Mouse (Mus musculus): ENCODE measurements at regions not wholly inside any gene's neighbourhood (a gene's known extent, or its start where the extent isn't known, plus 50 kb on each side); places are given as distances from the start of the nearest gene placed in this dataset.

DNA sequence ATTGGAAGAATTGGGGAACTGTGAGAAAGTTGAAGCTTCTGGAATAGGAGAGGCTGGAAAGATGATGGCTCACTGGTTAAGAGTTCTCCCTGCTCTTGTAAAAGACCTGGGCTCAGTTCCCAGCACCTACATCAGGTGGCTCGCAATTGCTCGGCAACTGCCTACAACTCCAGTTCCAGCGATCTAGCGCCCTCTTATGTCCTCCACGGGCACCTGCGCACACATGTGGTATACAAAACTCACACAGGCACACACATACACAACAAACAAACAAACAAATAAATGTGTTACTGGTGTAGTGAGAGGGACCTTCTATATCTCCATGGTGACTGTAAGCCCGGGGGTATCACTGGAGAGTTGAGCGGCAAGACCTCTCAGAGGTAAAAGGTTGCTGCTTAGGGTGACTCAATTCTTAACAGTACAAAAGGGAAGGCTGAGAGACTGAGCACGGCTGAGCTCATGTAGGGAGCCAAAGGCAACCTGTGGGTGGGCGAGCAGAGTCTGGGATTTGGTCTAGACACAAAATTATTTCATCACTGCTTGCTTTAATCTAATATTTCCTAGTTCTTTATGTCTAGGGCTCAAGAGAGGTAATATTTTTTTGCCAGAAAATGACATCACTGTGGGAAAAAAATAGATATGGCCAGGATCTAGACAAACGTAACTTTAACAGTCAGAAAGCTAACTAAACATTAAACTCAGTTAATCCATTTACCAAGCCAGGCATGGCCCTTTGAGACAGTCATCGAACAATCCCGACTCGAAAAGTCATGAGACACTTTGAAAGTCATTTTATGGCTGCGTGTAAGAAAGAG is 104.2 kb upstream of the Syt6 start:
- Histone ChIP-seq H3K9me3 (ENCODE audit: control insufficient read depth, low read length) (no peaks in the 10 kb centered on the region), H3K4me3 (ENCODE audit: low read depth, low read length) (no peak overlapping the region), H3K9ac (ENCODE audit: low read depth, low read length) (no peak overlapping the region), H3K4me2 (ENCODE audit: low read depth, low read length) (no peak overlapping the region), H3K4me1 (ENCODE audit: control insufficient read depth, insufficient read depth, low read length) (0 out of 2 replicates have a peak, but pooled peaks cover 8% of the 10 kb centered on the region), H3K27me3 (replicated peaks; ENCODE audit: control insufficient read depth, insufficient read depth, low read length) (no peaks in the 10 kb centered on the region), H3K27ac (replicated peaks; ENCODE audit: low read depth, low read length) (no peak overlapping the region), H3K36me3 (ENCODE audit: control insufficient read depth, insufficient read depth, low read length) (no peaks in the 10 kb centered on the region)
- no peak for ATAC-seq (ENCODE audit: low read depth)
- DNase-seq (ENCODE audit: low spot score) = no peak
- WGBS = 81% methylated on average over 15 of the region's 15 CpGs

GRCm38 (mm10) chr3:103472598-103472997 is 102.4 kb upstream of the Syt6 start:
- WGBS = 75% methylated on average over 10 of the region's 10 CpGs
- DNase-seq (ENCODE audit: low spot score) = no peak
- no peaks in the 10 kb centered on the region for H3K36me3 ChIP-seq (ENCODE audit: control insufficient read depth, insufficient read depth, low read length)

DNA sequence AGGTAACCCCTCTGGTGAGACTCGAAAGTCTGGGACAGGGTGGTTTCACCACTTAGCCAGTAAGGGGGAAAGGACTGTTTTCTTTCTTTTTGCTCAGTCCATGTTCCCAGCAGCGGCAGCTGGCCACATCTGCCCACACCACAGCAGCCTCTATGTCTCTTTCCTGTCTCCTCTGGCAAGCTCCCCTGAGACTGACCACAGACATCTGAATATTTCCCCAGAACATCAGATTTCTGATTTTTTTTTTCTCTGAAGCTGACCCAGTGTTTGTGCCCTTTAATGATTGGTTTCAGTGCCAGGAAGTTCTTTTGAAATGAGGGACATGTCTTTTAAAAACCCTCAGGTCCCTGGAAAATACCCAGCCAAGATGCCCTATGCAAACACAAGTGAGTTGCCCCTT is 101.7 kb upstream of the Syt6 start:
- H3K27me3 ChIP-seq (replicated peaks; ENCODE audit: control insufficient read depth, insufficient read depth, low read length) = no peaks in the 10 kb centered on the region
- ATAC-seq (ENCODE audit: low read depth) (no peak; the same call in 1 of the 2 replicates), DNase-seq (ENCODE audit: low spot score) (peak; percentile 30)
- H3K9ac ChIP-seq (ENCODE audit: low read depth, low read length) = no peak overlapping the region
- WGBS = 31% methylated on average over 2 of the region's 2 CpGs
- 0 out of 2 replicates have a peak, but pooled peaks cover 8% of the 10 kb centered on the region for H3K4me1 ChIP-seq (ENCODE audit: control insufficient read depth, insufficient read depth, low read length)
- H3K4me3 ChIP-seq (ENCODE audit: low read depth, low read length) = no peak overlapping the region
- no peak overlapping the region for H3K27ac ChIP-seq (replicated peaks; ENCODE audit: low read depth, low read length)
- no peak overlapping the region for H3K4me2 ChIP-seq (ENCODE audit: low read depth, low read length)
- no peaks in the 10 kb centered on the region for H3K36me3 ChIP-seq (ENCODE audit: control insufficient read depth, insufficient read depth, low read length)
- no peaks in the 10 kb centered on the region for H3K9me3 ChIP-seq (ENCODE audit: control insufficient read depth, low read length)

More at GRCm38 (mm10) chr3:103472598-103472997, 102.4 kb upstream of the Syt6 start:
- H3K4me3 ChIP-seq (ENCODE audit: low read depth, low read length) = no peak overlapping the region
- ATAC-seq (ENCODE audit: low read depth) = no peak
- no peaks in the 10 kb centered on the region for H3K27me3 ChIP-seq (replicated peaks; ENCODE audit: control insufficient read depth, insufficient read depth, low read length)
- H3K27ac ChIP-seq (replicated peaks; ENCODE audit: low read depth, low read length) = no peak overlapping the region
- H3K9ac ChIP-seq (ENCODE audit: low read depth, low read length) = no peak overlapping the region
- no peaks in the 10 kb centered on the region for H3K9me3 ChIP-seq (ENCODE audit: control insufficient read depth, low read length)
- H3K4me2 ChIP-seq (ENCODE audit: low read depth, low read length) = no peak overlapping the region
- 0 out of 2 replicates have a peak, but pooled peaks cover 8% of the 10 kb centered on the region for H3K4me1 ChIP-seq (ENCODE audit: control insufficient read depth, insufficient read depth, low read length)

GRCm38 (mm10) chr3:103479845-103480543 is 95.0 kb upstream of the Syt6 start:
- H3K27me3 ChIP-seq (replicated peaks; ENCODE audit: control insufficient read depth, insufficient read depth, low read length) = no peaks in the 10 kb centered on the region
- H3K27ac ChIP-seq (replicated peaks; ENCODE audit: low read depth, low read length) = no peak overlapping the region
- H3K9ac ChIP-seq (ENCODE audit: low read depth, low read length) = no peak overlapping the region
- H3K36me3 ChIP-seq (ENCODE audit: control insufficient read depth, insufficient read depth, low read length) = no peaks in the 10 kb centered on the region
- 0 out of 2 replicates have a peak, but pooled peaks cover 2% of the 10 kb centered on the region for H3K4me1 ChIP-seq (ENCODE audit: control insufficient read depth, insufficient read depth, low read length)
- H3K4me2 ChIP-seq (ENCODE audit: low read depth, low read length) = no peak overlapping the region
- DNase-seq (ENCODE audit: low spot score) (no peak), ATAC-seq (ENCODE audit: low read depth) (no peak)
- no peak overlapping the region for H3K4me3 ChIP-seq (ENCODE audit: low read depth, low read length)
- no peaks in the 10 kb centered on the region for H3K9me3 ChIP-seq (ENCODE audit: control insufficient read depth, low read length)
- 69% methylated on average over 2 of the region's 2 CpGs for WGBS

DNA sequence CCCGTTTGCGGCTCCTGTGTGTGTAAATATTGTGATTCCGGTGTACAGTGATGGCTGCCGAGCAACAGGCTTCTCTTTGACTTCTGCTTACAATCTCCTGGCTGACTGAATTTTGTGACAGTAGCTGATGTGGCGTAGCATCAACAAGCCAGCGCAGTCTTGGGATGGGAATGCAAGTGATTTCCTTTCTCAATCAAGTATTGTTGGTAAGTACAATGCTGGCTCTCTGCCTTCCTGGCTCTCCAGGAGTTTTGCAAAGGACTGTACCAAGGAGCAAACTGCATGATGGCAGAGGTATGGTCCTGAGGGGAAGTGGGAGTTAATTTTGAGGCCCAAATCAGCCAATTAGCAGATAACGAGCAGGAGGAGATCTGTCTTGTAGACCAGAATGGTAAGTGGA is 94.4 kb upstream of the Syt6 start:
- Histone ChIP-seq H3K9me3 (ENCODE audit: control insufficient read depth, low read length) (no peaks in the 10 kb centered on the region), H3K36me3 (ENCODE audit: control insufficient read depth, insufficient read depth, low read length) (no peaks in the 10 kb centered on the region), H3K4me1 (ENCODE audit: control insufficient read depth, insufficient read depth, low read length) (0 out of 2 replicates have a peak, but pooled peaks cover 2% of the 10 kb centered on the region), H3K4me3 (ENCODE audit: low read depth, low read length) (no peak overlapping the region), H3K4me2 (ENCODE audit: low read depth, low read length) (no peak overlapping the region), H3K27me3 (replicated peaks; ENCODE audit: control insufficient read depth, insufficient read depth, low read length) (no peaks in the 10 kb centered on the region), H3K27ac (replicated peaks; ENCODE audit: low read depth, low read length) (no peak overlapping the region), H3K9ac (ENCODE audit: low read depth, low read length) (no peak overlapping the region)
- DNase-seq (ENCODE audit: low spot score) (no peak), ATAC-seq (ENCODE audit: low read depth) (no peak)
- 71% methylated on average over 7 of the region's 7 CpGs for WGBS

DNA sequence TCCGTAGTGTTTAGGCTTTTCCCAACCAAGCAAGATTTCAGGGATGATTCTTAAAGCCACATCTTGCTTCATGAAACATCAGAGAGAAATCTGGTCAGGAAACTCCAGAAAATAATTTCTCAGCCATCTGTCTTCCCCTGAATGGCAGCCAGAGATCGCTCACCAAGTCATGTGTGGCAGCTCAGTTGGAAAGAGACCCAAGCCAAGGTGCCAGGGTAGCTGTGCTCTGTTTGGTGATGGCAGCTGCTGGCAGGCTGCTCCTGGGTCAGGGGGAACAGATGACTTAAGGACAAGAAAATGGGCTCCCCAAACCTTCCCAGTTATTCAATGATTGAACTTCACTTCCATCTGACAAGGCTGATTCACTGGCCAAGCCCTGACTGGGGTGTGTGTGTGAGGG is 91.7 kb upstream of the Syt6 start:
- 93% methylated on average over 2 of the region's 2 CpGs for WGBS
- H3K27me3 ChIP-seq (replicated peaks; ENCODE audit: control insufficient read depth, insufficient read depth, low read length) = no peaks in the 10 kb centered on the region
- no peak overlapping the region for H3K4me2 ChIP-seq (ENCODE audit: low read depth, low read length)
- DNase-seq (ENCODE audit: low spot score) (no peak), ATAC-seq (ENCODE audit: low read depth) (no peak)
- H3K36me3 ChIP-seq (ENCODE audit: control insufficient read depth, insufficient read depth, low read length) = no peaks in the 10 kb centered on the region
- H3K4me1 ChIP-seq (ENCODE audit: control insufficient read depth, insufficient read depth, low read length) = 0 out of 2 replicates have a peak, but pooled peaks cover 2% of the 10 kb centered on the region
- H3K27ac ChIP-seq (replicated peaks; ENCODE audit: low read depth, low read length) = no peak overlapping the region
- no peaks in the 10 kb centered on the region for H3K9me3 ChIP-seq (ENCODE audit: control insufficient read depth, low read length)
- H3K4me3 ChIP-seq (ENCODE audit: low read depth, low read length) = no peak overlapping the region
- no peak overlapping the region for H3K9ac ChIP-seq (ENCODE audit: low read depth, low read length)

- 0 out of 2 replicates have a peak, but pooled peaks cover 2% of the 10 kb centered on the region for H3K4me1 ChIP-seq (ENCODE audit: control insufficient read depth, insufficient read depth, low read length)
- ATAC-seq (ENCODE audit: low read depth) (no peak), DNase-seq (ENCODE audit: low spot score) (no peak)
- H3K4me3 ChIP-seq (ENCODE audit: low read depth, low read length) = no peak overlapping the region
- WGBS = 79% methylated on average over 3 of the region's 3 CpGs
- H3K27me3 ChIP-seq (replicated peaks; ENCODE audit: control insufficient read depth, insufficient read depth, low read length) = no peaks in the 10 kb centered on the region
- H3K4me2 ChIP-seq (ENCODE audit: low read depth, low read length) = no peak overlapping the region
- H3K9ac ChIP-seq (ENCODE audit: low read depth, low read length) = no peak overlapping the region
- no peaks in the 10 kb centered on the region for H3K36me3 ChIP-seq (ENCODE audit: control insufficient read depth, insufficient read depth, low read length)
- no peak overlapping the region for H3K27ac ChIP-seq (replicated peaks; ENCODE audit: low read depth, low read length)
- no peaks in the 10 kb centered on the region for H3K9me3 ChIP-seq (ENCODE audit: control insufficient read depth, low read length)
Measured at GRCm38 (mm10) chr3:103483762-103484161, 91.3 kb upstream of the Syt6 start.

- Histone ChIP-seq H3K4me3 (ENCODE audit: low read depth, low read length) (no peak overlapping the region), H3K4me1 (ENCODE audit: control insufficient read depth, insufficient read depth, low read length) (no peaks in the 10 kb centered on the region), H3K9ac (ENCODE audit: low read depth, low read length) (no peak overlapping the region), H3K27me3 (replicated peaks; ENCODE audit: control insufficient read depth, insufficient read depth, low read length) (no peaks in the 10 kb centered on the region), H3K27ac (replicated peaks; ENCODE audit: low read depth, low read length) (no peak overlapping the region), H3K9me3 (ENCODE audit: control insufficient read depth, low read length) (no peaks in the 10 kb centered on the region), H3K36me3 (ENCODE audit: control insufficient read depth, insufficient read depth, low read length) (no peaks in the 10 kb centered on the region), H3K4me2 (ENCODE audit: low read depth, low read length) (no peak overlapping the region)
- DNase-seq (ENCODE audit: low spot score) (no peak), ATAC-seq (ENCODE audit: low read depth) (no peak)
- 78% methylated on average over 4 of the region's 4 CpGs for WGBS
Measured at GRCm38 (mm10) chr3:103489786-103490185, 85.2 kb upstream of the Syt6 start.
